Mouse (Mus musculus) liver, adult (tissue): Measurements from ENCODE around the gene Pcyt1a.

Experiments
- GATA4 ChIP-seq: IDR thresholded peaks from 2 replicates; pipeline ENCODE4 v1.6.1; 2014; ENCODE audit warnings: mild to moderate bottlenecking, low read length; ENCODE audit not compliant: insufficient replicate concordance

The Pcyt1a gene

GRCm38 (mm10) chr16:32509066-32509942 is 78.6 kb downstream of the Pcyt1a start:
- TF ChIP-seq GATA4 = no peak

DNA sequence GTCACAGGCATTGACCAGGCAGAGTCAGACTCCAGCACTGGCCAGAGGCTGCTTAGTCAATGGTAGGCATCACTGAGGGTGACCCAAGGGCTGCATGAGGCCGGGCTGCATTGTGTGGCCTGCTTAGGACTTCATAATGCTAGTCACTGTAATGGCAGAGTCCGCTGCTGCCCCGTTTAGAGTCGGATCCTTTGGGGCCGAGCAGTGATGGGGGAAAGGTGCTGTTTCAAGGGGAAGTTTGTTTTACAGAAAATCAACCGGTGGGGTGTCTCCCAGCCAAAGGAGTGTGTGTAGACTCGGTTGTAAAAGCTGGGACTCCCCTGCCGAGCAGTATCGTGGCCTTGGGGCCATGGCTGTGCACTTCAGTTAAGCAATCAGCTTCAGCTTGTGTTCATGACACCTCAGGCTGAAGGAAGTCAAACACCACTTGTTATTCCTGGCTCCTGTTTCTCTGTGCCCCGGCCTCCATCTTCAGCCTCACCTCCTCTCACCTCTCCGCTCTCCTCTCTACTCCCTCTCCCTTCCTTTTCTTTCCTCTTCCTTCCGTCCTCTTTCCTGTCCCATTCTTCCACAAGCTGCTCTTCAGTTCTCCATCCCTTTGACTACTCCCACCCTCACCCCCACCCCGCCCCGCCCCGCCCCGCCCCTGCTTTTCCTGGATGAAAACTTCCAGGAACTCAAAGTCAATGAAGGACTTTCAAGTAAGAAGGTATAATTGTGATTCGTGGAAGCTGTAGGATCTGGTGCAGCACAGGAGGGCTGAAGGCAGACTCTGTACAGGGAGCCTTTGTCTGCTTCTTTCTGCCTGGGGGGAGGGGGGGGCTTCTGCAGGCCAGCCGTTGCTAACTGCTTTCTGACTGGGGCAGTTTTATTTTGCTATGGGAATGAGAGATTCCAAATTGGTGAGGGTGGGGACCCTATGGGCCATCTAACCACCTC is 79.9 kb downstream of the Pcyt1a start:
- no peak for TF ChIP-seq GATA4

DNA sequence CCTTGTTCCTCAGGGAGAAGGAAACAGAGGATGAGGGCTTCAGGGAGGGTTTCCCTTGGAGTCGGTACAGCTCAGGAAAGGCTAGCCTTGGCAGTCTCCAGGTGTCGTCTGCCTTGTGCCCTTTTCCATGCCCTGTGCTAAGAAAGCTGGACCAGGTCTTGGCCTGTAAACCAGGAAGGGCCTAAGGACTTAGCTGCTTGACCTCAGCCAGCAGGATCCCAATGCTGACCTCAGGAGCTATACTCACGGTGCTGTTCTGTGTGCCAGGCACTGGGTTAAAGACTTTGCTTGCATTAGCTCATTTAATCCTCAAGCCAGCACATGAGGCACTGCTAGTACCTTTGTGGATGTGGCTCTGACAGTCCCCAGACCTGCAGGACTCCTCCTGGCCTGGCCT is 80.6 kb downstream of the Pcyt1a start:
- no peak for TF ChIP-seq GATA4

DNA sequence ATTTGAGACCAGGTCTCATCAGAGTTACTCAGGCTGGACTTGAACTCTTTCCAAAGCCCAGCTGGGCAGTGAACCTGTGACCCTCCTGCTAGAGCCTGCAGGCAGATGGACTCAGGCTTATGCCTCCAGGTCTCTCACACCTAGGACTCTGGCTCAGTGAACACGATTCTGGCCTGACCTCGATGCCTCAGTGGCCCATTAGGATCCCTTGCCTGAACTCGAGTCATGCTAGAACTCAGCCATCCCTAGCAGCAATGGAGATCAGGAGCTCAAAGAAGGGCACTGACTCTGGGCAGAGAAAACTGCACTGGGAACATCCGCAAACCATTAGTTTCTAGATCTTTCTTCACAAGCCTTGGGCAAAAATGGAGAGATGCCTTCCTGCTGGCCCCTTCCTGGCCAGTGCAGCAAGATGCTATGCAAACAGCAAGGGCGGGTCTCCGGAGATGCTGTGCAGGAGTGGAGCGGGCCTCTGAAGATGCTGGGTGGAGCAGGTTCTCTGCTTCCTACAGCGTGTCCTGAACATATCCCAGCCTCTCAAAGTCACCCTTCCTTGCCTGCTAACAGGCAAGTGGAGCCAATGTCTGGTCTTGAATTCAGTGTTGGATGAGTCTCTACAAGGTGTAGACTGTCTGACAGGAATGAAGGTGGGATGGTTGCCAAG is 81.2 kb downstream of the Pcyt1a start:
- TF ChIP-seq GATA4 = no peak

DNA sequence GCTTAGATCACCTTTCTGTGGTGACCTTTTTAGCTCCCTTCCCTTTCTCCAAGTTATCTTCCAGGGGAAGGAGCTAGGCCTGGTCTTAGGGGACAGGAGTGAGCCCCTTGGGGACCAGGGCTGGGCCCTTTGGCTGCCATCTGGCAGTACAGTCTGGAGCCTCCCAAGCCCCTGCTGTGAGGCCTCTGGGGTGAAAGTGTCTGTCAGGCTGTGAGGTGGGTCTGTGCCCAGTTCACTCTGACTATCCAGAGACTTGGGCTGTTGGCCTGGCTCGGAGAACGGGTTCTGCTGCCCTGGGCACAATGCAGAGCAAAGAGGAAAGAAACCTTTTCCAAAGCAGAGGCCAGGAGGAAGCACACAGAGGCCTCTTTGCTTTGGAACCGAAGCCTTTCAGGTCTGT is 82.2 kb downstream of the Pcyt1a start:
- no peak for TF ChIP-seq GATA4

DNA sequence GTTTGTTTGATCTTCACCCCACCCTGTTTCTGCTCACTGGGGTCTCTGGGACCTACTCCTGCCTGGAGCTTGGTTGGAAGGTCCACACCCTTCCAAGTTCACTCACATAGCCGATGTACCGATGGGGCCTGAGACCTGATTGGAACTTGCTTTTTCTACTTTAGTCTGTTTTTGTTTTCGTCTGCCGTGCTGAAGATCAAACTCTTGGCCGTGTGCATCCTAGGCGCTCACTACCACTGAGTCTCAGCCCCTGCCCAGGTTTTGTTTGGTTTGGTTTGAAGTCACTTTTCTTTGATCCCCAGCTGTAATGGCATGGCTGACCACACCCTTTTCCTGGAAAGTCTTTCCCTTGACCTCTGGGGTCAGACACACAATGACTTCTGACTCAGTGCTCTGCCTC is 82.7 kb downstream of the Pcyt1a start:
- no peak for TF ChIP-seq GATA4

DNA sequence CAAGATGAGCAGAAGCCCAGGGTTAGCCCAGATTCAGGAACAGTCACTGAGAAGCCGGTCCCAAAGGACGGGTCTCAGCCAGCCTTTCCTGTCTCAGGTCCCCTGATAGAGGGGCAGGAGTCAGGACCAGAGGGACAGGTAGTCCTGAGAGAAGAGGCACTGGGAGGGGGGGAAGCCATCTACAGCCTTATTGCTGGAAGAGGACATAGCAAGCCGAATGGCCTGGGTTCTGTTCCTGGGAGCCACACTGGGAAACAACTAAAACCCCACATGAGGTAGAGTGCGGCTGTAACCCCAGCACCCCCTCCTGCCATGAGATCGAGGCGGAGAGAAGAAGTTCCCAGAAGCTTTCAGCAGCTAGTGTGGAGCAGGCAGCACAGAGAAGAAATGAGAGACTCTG is 83.2 kb downstream of the Pcyt1a start:
- TF ChIP-seq GATA4 = no peak

DNA sequence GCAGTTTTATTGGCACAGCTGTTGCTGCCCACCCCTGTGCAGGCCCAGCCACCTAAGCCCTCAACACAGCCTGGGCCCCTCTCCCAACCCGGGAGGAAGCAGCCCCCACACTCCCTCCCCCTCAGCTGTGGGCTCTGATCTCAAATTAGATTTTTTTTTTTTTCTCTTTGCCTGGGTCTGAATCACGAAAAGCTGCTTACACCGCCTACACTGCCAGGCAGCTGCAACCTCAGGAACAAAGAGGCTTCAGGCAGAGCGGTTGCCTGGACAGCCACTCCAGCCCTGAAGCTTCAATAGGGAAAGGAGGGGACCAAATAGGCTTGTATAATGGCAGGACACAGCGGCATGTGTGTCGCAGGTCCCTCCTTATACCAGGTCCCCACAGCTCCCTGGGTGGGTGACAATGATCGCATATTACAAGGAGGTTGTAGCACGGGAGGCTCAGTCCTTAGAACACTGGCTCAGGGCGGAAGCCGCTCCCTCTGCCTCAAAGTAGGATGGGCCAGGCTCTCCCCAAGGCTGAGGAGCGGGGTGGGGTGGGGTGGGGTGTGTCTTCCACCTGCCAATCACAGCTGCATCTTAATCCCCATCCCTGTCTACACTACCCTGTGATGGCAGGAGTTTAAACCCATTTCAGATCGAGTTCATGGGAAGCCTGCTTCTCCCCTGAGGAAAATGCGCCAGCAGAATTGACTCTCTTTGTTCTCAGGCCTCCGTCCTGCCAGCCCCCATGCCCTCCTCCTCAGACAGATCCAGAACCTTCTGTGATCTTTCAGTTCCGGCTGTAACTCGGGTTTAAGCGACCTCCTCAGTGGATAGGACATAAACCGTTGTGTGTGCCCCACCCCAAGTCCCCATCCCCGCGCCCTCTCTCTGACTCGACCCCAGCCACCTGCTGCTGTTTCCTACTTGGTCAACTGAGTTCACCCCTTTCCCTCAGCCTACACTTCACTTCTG is 85.6 kb downstream of the Pcyt1a start:
- no peak for TF ChIP-seq GATA4

DNA sequence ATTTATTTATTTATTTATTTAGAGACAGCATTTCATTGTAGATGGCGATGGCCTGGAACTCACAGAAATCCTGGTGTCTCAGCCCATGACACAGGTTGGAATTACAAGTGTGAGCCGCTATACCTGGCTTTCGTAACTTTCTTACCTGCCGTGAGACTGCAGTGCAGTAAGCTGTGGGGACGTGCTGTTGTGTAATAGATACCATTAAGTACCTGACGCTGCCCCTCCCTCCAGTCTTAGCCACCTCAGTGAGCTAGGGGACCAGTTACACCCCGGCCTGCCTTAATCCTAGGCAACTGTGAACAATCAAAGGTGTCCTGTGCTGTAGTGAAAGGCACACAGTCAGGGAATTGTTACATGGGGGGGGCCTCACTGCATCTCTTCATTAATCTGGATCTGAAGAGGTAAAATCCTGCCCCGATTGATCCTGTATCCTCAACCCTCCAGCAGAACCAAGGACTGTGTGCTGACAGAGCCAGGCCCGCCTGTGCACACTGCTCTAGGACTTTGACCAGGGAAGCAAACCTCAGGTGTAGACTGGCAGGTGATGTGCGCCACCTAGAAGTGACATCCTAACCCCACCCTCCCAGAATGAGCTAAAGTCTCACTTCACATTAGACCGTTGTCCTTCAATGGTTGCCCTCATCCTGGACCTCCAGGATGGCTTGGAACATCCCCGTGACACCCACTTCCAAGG is 87.2 kb downstream of the Pcyt1a start:
- no peak for TF ChIP-seq GATA4

DNA sequence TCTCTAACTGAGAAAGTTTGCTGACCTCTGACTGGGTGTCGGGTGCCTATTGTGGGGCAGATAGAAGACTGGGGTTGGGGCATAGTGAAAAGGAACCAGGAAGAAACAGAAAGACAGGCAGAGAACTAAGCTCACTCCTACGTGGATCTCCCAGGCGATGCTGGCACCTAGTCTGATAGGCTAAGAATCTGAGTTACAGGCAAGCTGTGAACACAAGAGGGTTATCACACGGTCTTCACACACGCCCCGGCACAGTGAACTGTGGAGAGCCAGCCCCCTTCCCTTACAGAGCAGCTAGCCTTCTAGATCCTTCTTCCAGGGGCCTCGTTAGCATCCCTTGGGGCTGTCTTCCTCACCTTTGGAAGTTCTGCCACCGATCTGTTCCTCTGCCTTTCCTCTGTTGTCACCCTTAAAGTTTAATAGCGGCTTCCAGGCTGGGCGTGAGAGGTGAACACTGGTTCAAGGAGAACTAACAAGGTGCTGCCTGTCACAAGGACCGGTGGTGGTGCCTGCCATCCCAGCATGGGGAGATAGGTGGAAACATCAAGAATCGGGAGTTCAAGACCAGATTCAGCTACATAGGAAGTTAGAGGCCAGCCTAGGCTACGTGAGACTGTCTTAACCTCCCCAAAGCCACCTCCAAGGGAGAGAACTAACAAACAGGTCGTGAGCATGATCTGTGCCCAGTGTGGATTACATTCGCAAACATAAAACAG is 89.1 kb downstream of the Pcyt1a start:
- no peak for TF ChIP-seq GATA4

GRCm38 (mm10) chr16:32520372-32520748 is 89.6 kb downstream of the Pcyt1a start:
- no peak for TF ChIP-seq GATA4

DNA sequence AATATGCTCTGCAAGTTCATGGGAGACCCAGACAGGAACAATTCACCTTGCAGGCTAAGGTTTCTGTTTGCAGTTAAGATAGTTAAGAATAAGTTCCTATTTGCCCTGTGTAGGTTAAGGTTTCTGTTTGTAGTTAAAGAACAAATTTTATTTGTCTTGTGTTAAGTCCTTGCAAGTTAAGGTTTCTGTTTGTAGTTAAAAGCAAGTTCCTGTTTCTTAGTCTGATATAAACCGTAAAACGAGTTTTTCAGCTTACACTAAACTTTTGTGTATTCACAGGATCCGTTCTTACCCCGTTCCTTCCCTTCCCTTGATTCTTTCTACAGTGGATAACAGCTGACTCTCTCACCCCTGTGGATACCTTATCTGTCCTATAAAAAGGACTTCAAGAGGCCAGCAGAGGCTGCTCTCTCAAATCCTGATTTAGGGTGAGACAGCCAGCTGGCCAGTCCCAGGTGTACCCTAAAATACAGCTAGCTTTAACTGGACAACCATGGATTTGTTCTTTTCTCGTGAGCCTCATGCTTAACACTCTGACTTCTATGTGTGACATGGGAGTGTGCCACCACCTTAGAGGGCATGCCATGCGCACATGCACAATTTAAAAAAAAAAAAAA is 92.0 kb downstream of the Pcyt1a start:
- no peak for TF ChIP-seq GATA4
